Mouse (Mus musculus) adrenal gland, postnatal 36 days (tissue): ENCODE data around the gene Serhl. TPM values are rescaled to one million over a fixed set of nuclear protein-coding genes. Genes with fewer than 3 reads are reported as not detected.

ENCODE experiments used
- DNase-seq, 2 experiments: peaks; one replicate each; pipeline ENCODE4 v3.0.0; 2021; ENCODE audit warnings: mixed read lengths in 1 of 2
- total RNA-seq, 2 experiments: library from RNA; stranded (reverse); gene quantifications; 2 replicates each; pipeline ENCODE4 v1.2.3; 2021

Serhl gene
- total RNA-seq, 2 experiments from 2014 or later, result 42.6 to 59.9 TPM

DNA sequence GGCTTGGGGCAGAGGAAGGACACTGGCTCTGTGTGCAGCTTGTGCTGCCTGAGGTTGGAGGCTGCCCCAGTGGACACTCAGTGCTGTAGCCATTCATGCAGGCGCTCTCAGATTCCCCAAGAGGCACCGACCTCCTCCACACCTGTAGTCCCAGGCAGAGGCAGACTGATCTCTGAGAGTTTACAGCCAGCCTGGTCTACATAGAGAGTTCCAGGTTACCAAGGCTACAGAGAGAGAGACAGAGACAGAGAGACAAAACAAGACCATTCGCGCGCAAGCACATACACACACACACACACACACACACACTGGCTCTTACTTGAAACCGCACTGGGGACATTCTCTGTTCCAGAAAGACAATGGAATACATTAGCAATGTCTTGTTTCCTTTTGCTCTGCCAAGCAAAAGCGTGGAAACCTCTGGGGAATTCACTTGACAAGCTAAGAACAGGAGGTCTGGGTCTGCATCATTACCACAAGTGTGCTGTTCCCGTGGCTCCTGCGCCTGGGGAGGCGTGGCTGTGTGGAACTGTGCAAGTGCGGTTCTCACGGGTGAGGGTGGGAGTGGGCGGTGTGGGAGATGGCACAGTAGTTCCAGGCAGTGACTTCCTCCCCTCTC, 5.2 kb upstream of the Serhl start:
- DNase-seq, result peak in 1 of 2 experiments; percentile 15

DNA sequence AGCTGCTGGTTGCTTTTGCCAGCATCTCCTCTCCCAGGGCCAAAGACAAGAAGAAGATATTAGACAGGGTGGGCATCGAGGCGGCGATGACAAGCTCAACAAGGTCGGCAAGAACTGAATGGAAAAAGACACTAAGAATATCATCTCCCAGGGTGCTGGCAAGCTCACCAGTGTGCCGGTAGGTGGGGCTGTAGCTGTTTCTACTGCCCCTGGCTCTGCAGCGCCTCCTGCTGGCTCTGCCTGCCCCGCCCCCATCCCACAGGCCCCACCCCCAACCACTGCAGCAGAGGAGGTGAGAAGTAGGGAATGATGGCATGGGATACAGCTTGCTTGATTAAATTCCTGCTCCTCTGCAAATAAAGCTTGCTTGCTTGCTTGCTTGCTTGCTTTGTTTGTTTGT, 3.4 kb upstream of the Serhl start:
- DNase-seq, result peak; percentile 69 to 84

DNA sequence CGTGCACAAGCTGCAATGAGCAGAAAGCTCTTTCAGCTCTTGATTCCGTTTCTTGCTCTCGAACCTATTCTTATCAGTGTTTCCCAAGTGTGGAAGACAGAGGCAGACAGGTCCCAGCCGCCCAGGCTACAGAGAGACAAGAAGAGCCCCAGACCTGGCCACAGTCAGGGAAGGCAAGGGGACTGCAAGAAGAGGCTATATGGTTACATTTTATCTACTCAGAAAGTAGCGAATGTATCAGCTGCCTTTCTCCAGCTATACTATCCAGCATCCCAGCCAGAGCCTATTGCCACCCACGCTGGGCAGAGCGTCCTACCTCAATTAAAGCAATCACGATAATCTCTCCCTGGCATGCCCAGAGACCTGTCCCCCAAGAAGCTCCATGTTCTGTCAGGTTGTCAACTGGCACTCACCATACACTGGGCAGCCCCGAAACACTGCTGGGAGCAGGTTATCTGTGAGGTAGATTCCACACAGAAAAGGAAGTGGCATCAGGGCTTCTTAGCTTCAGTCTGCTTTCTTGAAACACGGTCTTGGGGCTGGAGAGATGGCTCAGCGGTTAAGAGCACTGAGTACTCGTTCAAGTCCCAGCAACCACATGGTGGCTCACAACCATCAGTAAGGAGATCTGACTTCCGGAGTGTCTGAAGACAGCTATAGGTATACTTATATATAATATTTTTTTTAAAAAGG, 2.5 kb upstream of the Serhl start:
- no peak for DNase-seq

DNA sequence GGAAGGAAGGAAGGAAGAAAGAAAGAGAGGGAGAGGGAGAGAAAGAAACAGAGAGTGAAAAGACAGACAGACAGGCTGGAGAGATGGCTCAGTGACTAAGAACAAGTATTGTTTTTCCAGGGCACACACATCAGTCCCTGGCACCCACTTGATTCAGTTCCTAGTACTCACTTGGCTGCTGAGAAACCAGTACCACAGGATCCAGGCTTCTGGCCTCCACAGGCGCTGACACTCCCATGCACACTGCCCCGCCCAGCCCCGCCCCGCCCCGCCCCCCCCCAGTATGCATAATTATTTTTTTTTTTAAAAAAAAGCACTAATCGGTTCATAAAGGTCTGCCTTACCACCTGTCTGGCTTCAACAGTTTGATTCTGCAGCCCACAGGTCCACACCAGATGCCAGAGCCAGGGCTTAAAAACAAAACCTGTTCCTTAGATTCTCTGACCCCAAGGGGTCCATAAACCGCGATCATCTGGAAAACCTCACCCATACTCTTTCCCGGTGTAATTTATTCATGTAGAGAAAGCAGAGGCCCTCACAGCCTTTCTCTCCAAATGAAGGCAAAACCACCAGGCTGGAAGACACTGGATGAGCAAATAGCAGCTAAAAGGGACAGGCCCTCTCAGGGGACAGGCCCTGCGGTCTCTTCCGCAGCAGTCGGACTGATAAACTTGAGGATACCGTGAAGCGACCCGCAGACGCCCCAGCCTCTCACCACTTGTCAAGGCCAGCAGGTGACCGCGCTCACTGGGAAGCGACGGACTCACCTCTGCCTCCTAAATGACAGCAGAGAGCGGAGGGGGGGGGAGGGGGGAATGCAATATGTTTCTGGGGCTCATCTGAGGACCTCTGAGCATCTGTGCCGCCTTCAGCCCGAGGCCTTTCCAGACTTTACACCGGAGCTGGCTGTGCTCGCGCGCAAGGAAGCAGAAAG, 544 bp upstream of the Serhl start:
- no peak for DNase-seq

DNA sequence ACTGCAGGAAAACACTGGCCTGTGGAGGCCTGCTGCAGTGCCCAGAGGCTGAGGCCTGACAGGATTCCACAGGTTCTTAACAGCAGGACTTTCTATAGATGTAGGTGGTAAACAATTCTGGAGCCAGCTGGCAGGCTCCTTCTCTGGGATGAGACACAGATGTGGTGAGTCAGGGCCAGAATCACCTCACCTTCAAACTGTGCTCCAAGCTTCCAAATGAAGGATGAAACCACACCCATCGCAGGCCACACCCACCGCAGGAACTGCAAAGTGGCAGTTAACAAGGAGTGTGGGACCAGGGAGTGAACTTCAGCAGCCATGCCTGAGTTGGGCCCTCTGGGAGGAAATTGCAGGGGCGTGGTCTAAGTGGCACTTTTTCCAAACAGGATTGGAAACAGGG, 1.6 kb downstream of the Serhl start:
- DNase-seq, result no peak

DNA sequence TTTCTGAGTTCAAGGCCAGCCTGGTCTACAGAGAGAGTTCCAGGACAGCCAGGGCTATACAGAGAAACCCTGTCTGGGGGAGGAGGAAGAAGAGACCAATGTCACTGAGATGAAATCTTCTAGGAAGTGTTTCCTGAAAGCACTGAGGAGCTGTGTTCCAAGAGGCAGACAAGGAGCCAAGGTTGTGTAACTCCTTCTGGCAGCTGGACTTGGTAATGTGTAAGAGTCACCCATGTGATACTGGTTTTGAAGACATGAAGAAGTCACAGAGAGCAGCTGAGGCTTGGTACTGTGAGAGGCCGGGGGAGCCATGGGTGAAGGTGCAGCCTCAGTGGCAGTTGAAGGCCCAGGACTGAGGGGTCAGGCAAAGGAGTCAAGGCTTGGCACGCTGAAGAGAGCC, 4.4 kb downstream of the Serhl start:
- DNase-seq, result peak in 1 of 2 experiments; percentile 29

DNA sequence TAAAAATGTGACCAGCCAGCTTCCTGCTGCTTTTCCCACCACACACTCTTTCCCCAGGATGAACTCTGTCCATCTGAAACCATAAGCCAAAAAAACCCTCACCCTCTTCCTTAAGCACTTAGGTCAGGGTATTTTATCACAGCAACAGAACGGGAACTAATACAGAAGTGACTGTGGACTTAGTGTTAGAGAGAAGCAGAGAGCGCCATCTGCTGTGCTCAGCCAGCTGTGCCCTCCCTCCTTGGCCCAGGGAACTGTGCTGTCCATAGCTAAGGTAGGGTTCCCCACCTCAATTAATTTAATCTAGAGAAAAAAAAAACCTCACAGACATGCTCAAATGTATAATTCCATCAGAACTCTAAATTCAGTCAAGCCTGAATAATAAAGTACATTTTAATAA, 6.6 kb downstream of the Serhl start:
- DNase-seq, result no peak

DNA sequence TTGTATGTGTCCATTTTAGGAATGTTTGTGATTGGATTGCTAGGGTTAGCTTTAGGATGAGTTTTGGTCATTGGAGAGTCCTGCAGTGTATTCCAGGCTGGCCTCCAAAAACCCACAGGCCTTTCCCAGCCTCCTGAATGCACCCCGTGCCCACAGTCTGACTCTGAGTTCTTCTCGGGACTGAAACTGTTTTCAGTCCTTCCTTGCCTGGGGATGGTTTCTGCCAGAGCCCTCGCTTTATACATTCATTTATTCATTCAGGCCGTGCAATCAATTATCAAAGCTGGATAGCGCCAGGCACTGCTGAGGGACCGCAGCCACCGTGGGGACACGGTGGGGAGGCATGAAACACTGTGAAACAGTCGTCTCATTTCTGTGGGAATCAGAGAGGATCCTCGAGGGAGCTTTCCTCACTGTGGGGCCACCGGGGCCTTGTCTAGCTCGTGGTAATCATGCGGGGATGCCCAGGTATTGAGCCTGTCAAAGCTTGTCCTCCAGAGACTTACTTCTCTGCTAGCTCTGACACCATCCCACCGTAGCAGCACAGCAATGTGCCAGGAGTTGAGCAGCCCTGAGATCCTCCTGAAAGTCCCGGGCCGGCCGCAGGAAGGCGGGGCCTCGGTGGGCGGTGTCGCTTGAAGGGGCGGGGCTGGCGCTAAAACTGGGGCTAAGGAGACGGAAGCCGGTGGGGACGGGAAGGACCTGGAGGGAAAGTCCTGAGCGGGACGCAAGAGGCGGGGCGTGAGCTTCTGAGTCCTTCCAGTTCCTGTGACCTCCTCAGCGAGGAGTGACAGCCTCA, 10.4 kb downstream of the Serhl start:
- peak; percentile 97 to 98 for DNase-seq

DNA sequence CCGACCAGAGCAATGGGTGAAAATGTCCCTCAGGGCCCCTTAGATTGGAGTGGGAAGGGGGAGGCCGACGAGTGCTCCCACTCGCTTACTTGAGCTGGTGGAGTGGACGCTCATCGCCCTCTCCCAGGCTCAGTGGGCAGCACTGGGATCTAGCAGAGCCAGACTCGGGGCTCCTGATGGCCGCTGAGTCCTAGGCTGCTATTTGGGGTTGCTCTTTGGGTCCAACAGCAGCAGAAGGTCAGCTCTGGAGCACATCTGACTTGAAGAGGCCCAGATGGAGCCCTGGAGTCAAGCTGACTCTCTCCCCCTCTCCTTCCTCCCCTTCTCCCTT, 11.0 kb downstream of the Serhl start:
- DNase-seq, result no peak

DNA sequence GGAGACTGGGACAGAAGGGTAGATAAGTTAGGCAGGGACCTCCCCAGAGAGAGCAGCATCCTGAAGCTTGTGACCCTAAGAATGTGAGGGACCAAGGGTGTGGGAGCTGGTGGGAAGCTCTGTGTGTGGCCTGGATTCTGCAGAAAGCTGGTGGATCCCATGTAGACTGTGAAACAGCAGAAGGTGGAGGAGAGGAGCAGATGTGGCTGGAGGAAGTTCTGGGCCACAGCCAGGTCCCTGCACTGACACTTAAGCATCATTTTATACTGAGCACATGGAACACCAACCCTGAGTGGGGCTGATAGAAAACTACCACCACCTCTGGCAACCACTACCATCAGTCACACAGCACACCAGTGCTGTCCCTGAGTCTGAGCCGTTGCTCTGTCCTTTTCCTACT, 13.8 kb downstream of the Serhl start:
- no peak for DNase-seq

DNA sequence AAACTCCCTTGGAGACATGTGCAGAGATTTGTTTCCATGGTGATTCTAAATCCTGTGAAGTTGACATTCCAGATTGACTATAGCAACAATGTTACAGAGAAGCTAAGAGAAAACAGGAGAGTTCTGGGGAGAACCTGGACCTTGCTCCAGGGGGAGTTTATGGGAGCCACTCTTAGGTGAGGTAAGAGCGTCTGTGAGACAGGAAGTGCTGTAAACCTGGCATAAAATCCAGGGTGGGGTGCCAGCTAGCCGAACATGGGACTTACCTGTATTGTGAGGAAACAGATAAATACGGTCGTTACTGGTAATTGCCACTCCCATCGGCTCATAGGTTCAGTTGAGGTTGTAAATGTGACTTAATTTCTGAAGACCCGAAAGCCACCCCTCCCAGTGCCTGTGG, 17.1 kb downstream of the Serhl start:
- no peak for DNase-seq

DNA sequence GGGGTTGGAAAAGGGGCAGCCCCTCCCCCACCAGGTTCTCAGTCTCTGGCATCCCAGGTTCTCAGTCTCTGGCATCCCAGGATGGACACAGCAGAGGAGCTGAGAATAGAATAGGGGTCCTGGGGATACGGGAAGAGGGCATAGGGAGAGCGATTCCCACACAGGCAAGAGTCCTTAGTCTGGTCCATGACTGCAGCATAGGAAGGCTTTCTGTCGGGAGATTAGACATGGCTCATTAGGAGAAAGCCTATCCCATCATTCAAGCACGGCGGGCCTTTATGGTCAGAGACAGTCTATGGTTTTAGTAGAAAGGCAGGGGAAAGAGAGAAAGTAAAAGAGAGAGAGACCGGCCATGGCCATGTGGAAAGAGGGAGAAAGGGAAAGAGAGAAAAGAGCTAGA, 18.5 kb downstream of the Serhl start:
- DNase-seq, result no peak

DNA sequence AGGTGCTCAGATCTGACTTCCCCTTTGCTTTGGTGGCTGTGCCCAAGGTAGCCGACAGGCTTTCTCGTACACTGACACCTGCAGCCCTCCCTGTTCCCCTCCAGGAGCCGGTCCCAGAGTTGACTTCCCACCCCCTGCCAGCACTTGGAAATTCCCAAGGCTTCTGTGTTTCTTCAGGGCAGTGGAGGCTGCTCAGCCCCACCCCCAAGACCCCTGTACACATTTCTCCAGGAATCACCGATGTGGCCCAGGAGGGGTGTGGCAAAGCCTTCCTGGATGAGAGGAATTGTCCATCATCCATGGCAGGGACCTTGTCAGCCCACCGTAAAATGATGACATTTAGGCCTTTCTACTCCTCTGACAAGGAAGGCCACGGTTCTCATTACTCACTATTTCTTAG, 22.0 kb downstream of the Serhl start:
- DNase-seq, result peak in 1 of 2 experiments; percentile 20

DNA sequence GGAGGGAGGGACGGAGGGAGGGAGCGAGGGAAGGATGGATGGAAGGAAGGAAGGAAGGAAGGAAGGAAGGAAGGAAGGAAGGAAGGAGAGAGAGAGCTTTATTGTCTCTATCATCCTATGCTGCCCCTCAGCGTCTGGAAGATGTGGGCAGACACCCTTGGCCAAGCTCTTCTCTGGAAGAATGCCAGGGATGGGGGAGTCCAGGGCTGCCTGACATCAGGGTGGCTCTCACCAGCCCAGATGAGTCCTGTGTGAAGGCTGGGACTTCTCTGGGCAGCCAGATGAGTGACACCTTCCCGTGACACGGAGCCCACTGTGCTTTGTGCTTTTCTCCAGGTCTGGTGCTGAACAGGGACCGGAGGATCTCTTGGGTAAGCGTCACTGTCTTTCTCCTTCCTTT, 22.6 kb downstream of the Serhl start:
- DNase-seq, result no peak

DNA sequence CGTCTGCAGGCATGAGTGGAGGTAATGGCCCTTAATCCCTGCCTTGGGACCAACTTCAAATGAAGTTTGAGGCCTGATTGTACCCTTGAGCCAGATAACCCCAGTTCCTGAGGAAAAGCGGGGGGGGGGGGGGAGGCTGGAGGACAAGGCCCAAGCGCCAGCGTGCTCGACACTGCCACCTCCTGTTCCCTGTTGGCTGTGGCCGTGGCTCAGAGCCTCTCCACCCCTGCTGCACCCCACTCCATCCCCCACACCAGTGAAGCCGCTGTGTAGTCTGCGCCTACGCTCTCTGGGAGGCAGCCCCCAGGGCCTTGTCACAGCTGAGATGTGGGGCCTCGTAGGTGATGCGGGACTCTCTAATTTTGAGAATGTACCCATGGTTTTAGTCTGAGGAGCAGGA, 23.6 kb downstream of the Serhl start:
- peak; percentile 84 to 90 for DNase-seq

DNA sequence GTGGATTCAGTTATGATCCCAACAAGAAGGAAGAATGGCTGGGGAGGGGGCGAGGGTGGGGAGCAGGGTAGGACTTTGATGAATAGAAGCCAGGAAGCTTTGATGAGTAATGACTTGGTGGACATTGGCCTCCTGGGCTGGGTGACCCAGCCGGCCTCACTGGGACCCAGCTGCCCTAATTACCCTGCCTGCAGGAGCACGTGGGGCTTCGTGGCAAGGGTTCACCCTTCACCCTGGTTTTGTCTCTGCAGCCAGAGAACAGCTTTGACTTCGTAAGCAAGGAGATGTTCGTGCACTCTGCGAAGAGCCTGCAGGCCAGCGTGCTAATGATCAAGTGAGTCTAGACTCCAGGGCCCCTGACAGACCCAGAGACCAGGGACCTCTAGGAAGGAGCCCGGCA, 24.8 kb downstream of the Serhl start:
- no peak for DNase-seq

DNA sequence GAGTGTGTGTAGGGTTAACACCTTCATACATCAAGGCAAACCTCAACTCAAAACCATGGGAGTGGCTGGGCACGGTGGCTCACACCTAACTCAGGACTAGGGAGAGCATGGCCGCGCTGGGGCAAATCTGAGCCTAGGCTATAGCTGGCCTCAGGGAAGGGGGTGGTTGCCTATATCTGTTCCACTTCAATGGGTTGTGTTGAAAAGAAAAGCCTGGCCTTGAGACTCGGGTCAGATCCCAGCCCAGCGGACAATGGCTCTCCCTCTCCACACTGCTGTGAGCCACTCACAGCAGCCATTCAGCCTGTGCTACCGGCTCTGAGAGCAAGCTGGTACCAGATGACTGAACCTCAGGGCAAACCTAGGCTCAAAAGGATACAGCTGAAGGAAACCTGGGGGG, 25.8 kb downstream of the Serhl start:
- DNase-seq, result no peak

DNA sequence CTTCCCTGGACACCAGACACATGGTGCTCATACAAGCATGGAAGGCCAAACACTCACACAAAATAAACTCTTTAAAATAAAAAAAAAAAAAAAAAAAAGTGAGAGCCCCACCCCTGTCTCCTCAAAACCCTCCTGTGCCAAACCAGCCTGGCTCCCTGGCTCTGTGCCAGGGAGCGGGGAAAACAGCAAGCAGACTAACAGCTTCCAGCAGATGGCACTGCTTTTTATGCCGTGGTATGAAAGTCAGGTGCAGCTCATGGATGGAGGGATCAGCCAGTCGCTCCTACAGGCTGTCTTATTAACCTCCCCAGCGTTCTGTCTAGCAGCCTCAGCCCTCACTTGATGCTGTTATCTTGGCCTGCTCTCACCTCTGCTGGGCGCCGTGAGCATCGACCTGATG, 29.1 kb downstream of the Serhl start:
- peak; percentile 53 to 64 for DNase-seq

DNA sequence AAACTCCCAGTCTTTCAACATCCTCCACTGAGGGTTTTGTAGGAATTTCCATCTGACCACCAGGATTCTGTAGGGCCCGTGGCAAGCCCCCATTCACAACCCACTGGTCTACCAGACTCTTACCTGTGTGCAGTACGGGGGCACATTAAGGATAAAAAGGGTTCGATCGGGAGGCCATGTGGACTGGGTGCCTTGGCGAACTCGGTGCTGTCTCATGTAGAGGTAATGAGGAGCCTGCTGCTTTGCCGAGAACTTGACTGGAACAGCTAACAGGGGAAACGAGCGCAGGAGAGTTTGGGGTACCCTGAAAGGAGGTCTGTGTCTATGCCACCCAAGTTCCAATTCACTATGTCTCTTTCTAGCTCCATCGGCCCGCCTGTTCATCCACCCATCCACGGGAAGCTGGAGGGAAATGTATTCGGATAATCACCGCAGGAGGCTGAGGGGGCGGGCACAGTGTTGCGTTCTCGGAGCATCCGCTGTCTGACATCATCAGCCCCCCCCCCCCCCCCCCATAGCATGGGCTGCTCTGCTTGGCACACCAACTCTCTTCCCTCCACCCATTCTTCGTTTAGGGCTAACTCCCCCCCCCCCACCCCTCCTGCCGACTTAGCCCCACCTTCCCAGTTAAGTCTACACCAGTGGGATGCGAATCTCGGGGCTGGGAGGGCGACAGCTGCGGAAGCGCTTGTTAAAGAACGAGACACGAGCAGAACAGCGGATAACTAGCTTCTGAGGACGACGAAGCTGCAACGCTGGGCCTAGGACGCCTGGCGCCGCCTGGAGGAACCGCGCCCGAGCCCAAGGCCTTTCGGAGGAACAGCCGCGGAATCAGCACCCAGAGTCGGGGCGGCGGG, 32.6 kb downstream of the Serhl start:
- DNase-seq, result peak; percentile 58 to 73

DNA sequence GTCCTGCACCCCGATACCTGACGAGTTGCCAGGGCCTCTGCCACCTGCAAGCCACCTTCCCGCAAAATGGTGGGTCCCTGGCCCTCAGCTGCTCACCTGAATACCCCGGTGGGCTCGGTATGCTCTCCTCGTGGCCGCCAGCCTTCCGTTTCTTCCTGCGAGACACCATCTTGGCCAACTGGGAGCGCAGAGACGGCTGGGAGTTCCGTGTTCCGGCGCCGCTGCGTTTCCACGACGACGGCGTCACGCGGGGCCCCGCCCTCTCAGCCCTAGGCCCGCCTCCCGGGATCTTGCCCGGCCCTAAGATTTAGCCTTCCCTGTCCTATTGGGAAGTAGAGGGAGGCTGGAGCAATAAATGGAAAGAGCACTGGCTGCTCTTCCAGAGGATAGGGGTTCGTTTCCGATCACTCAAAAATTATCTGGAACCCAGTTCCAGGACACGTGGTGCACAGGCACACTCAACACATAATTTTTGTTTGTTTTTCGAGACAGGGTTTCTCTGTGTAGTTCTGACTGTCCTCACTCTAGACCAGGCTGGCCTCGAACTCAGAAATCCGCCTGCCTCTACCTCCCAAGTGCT, 33.4 kb downstream of the Serhl start, which contains the start of gene Rrp7a:
Rrp7a (minus strand) TSS at position 236 of the 580 bp plus-strand sequence.
- DNase-seq, result peak; percentile 97 to 98

DNA sequence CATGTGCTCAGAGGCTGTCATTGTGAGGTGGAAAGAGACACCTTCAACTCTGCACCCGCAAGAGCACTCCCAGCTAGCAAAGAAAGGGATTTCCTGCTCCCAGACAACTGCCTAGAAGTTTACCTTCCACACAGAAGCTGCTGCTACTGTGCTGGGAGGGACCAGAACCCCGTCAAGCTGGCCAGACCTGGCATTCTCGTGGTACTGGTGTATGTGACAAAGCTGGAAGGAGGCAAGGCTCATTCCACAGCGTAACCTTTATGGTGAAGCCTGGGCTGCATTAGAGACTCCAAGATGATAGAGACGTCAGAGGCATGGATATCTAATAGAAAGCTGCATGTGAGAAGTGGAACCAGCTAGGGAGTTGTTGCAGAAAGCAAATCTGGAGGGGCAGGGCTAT, 35.3 kb downstream of the Serhl start:
- DNase-seq, result no peak
